19 mouse cellular contexts compared by ENCODE assay signal in genomic region chr11:8199293-8199692, GRCm38 (mm10).
A peak's percentile ranks its signal among the peaks of the same experiment; 100 is the strongest.
DNase-seq lines count a peak whose midpoint lies in the region; ATAC-seq and TF ChIP-seq lines count a peak whose summit lies in the region.
"Had no signal": no experiment of that assay in that cellular context is flagged by ENCODE, and none has a peak within 500 bp of the region (broad histone marks: within the 10 kb centered on the region; RNA-seq: fewer than 3 reads in every experiment).

No protein-coding gene starts in this region.

- DNase-seq in heart, adult 2 months = peak; percentile 40 to 45
- DNase-seq in kidney, adult 8-10 months = peak; percentile 6 to 13
- peak; percentile 4 for DNase-seq in lung, postnatal 0 days (ENCODE audit: low spot score)
- DNase-seq in testis, postnatal 14 days (ENCODE audit: low spot score) = no peak
- no peak for DNase-seq in left cerebral cortex, postnatal 4 days
- DNase-seq: adrenal gland, postnatal 10 days; B cell, adult 2 months; cerebellum, adult 11 months; cerebellum, postnatal 10 days; liver, postnatal 0 days; thymus, postnatal 25 days had no signal

- TF ChIP-seq EP300 in heart, adult 2 months (IDR thresholded peaks at IDR 0.05; ENCODE audit: insufficient read depth, low read depth, low read length) = no peak
- TF ChIP-seq EP300 in lung, postnatal 0 days (IDR thresholded peaks at IDR 0.05) = no peak

- TF ChIP-seq CTCF in heart, adult 2 months (IDR thresholded peaks at IDR 0.05) = no peak
- no peak for TF ChIP-seq CTCF in cortical plate, adult 2 months (IDR thresholded peaks at IDR 0.05; ENCODE audit: extremely low read depth, insufficient read depth, low read length)
- no peak for TF ChIP-seq CTCF in lung, postnatal 0 days (IDR thresholded peaks at IDR 0.05)

- H3K4me3 ChIP-seq in heart, adult 2 months = peak overlapping the region; percentile 24; the same call in 1 of the 2 replicates
- H3K4me3 ChIP-seq in heart, embryonic 11.5 days (ENCODE audit: low read depth, low read length) = no peak overlapping the region
- H3K4me3 ChIP-seq in kidney, embryonic 14.5 days (ENCODE audit: low read length) = no peak overlapping the region
- H3K4me3 ChIP-seq in cortical plate, adult 2 months (ENCODE audit: insufficient read depth, low read length) = no peak overlapping the region
- no peak overlapping the region for H3K4me3 ChIP-seq in lung, postnatal 0 days (ENCODE audit: low read depth, low read length)
- H3K4me3 ChIP-seq: embryonic facial prominence, embryonic 13.5 days; forebrain, embryonic 15.5 days; hindbrain, embryonic 15.5 days; intestine, embryonic 15.5 days; limb, embryonic 10.5 days had no signal

- 37% methylated on average over 8 of the region's 8 CpGs for WGBS in heart, adult 2 months
- 64% methylated on average over 8 of the region's 8 CpGs for whole genome bisulfite sequencing in heart, embryonic 11.5 days (ENCODE audit: insufficient replicate concordance)
- 75% methylated on average over 8 of the region's 8 CpGs for WGBS in kidney, embryonic 14.5 days
- 59% methylated on average over 8 of the region's 8 CpGs for WGBS in lung, postnatal 0 days

- peaks cover 4% of the 10 kb centered on the region for H3K4me1 ChIP-seq in heart, adult 2 months (ENCODE audit: control insufficient read depth, insufficient read depth, low read length)
- H3K4me1 ChIP-seq in heart, embryonic 11.5 days (ENCODE audit: control insufficient read depth, insufficient read depth, low read length) = no peaks in the 10 kb centered on the region
- H3K4me1 ChIP-seq in kidney, embryonic 14.5 days (ENCODE audit: control insufficient read depth, insufficient read depth, low read length) = no peaks in the 10 kb centered on the region
- no peaks in the 10 kb centered on the region for H3K4me1 ChIP-seq in cortical plate, adult 2 months (ENCODE audit: control insufficient read depth, insufficient read depth, low read length)
- H3K4me1 ChIP-seq in lung, postnatal 0 days (ENCODE audit: insufficient read depth, low read depth, low read length) = no peaks in the 10 kb centered on the region
- H3K4me1 ChIP-seq: embryonic facial prominence, embryonic 13.5 days; forebrain, embryonic 15.5 days; hindbrain, embryonic 15.5 days; intestine, embryonic 15.5 days had no signal

- H3K36me3 ChIP-seq in heart, adult 2 months (ENCODE audit: control insufficient read depth, insufficient read depth, low read length) = no peaks in the 10 kb centered on the region
- H3K36me3 ChIP-seq in heart, embryonic 11.5 days (ENCODE audit: control insufficient read depth, insufficient read depth, low read length) = no peaks in the 10 kb centered on the region
- H3K36me3 ChIP-seq in kidney, embryonic 14.5 days (ENCODE audit: control insufficient read depth, insufficient read depth, low read length) = no peaks in the 10 kb centered on the region
- H3K36me3 ChIP-seq in lung, postnatal 0 days (ENCODE audit: insufficient read depth, low read length) = no peaks in the 10 kb centered on the region
- H3K36me3 ChIP-seq: embryonic facial prominence, embryonic 13.5 days; forebrain, embryonic 15.5 days; hindbrain, embryonic 15.5 days; intestine, embryonic 15.5 days; limb, embryonic 10.5 days had no signal

- H3K79me2 ChIP-seq in heart, adult 2 months (replicated peaks; ENCODE audit: control insufficient read depth, insufficient read depth, low read length) = no peaks in the 10 kb centered on the region

- no peaks in the 10 kb centered on the region for H3K27me3 ChIP-seq in heart, adult 2 months (ENCODE audit: control insufficient read depth, insufficient read depth, low read length)
- H3K27me3 ChIP-seq in heart, embryonic 11.5 days (ENCODE audit: control insufficient read depth, insufficient read depth, low read length) = no peaks in the 10 kb centered on the region
- no peaks in the 10 kb centered on the region for H3K27me3 ChIP-seq in kidney, embryonic 14.5 days (ENCODE audit: control insufficient read depth, insufficient read depth, low read length)
- no peaks in the 10 kb centered on the region for H3K27me3 ChIP-seq in lung, postnatal 0 days (replicated peaks; ENCODE audit: insufficient read depth, low read length)
- H3K27me3 ChIP-seq: embryonic facial prominence, embryonic 13.5 days; forebrain, embryonic 15.5 days; hindbrain, embryonic 15.5 days; intestine, embryonic 15.5 days had no signal

- TF ChIP-seq POLR2A in heart, adult 2 months (IDR thresholded peaks at IDR 0.05; ENCODE audit: insufficient read depth, low read depth, low read length) = peak; percentile 49; the same call in 1 of the 2 replicates
- TF ChIP-seq POLR2A in cortical plate, adult 2 months (IDR thresholded peaks at IDR 0.05; ENCODE audit: extremely low read depth, insufficient read depth, low read length) = no peak

- no peak overlapping the region for H3K4me2 ChIP-seq in heart, embryonic 11.5 days
- no peak overlapping the region for H3K4me2 ChIP-seq in kidney, embryonic 14.5 days (replicated peaks; ENCODE audit: low read depth, low read length)
- no peak overlapping the region for H3K4me2 ChIP-seq in lung, postnatal 0 days (replicated peaks; ENCODE audit: low read depth, low read length)
- H3K4me2 ChIP-seq: embryonic facial prominence, embryonic 13.5 days; forebrain, embryonic 15.5 days; hindbrain, embryonic 15.5 days; intestine, embryonic 15.5 days had no signal

- H3K9me3 ChIP-seq in heart, embryonic 11.5 days (replicated peaks; ENCODE audit: control insufficient read depth, low read length) = no peaks in the 10 kb centered on the region
- no peaks in the 10 kb centered on the region for H3K9me3 ChIP-seq in kidney, embryonic 14.5 days (ENCODE audit: control insufficient read depth, low read length)
- no peaks in the 10 kb centered on the region for H3K9me3 ChIP-seq in lung, postnatal 0 days (ENCODE audit: low read length)
- H3K9me3 ChIP-seq: embryonic facial prominence, embryonic 13.5 days; forebrain, embryonic 15.5 days; hindbrain, embryonic 15.5 days; intestine, embryonic 15.5 days; limb, embryonic 10.5 days had no signal

- no peak for ATAC-seq in heart, embryonic 11.5 days (replicated peaks; ENCODE audit: insufficient number of reproducible peaks, low FRiP score, low TSS enrichment)
- ATAC-seq in kidney, embryonic 14.5 days (ENCODE audit: low FRiP score, low TSS enrichment) = no peak
- ATAC-seq in lung, postnatal 0 days = no peak
- ATAC-seq: forebrain, embryonic 15.5 days; intestine, embryonic 15.5 days; liver, postnatal 0 days had no signal

- peak overlapping the region; percentile 84 for H3K27ac ChIP-seq in heart, adult 2 months
- H3K27ac ChIP-seq in heart, embryonic 11.5 days (ENCODE audit: low read depth, low read length) = no peak overlapping the region
- no peak overlapping the region for H3K27ac ChIP-seq in kidney, embryonic 14.5 days (ENCODE audit: low read depth, low read length)
- peak overlapping the region; percentile 77; the same call in 1 of the 2 replicates for H3K27ac ChIP-seq in cortical plate, adult 2 months (ENCODE audit: insufficient read depth, low read length)
- H3K27ac ChIP-seq in lung, postnatal 0 days (ENCODE audit: low read length) = no peak overlapping the region
- H3K27ac ChIP-seq: embryonic facial prominence, embryonic 13.5 days; forebrain, embryonic 15.5 days; hindbrain, embryonic 15.5 days; intestine, embryonic 15.5 days; limb, embryonic 10.5 days had no signal

- H3K9ac ChIP-seq in heart, adult 2 months (ENCODE audit: low read depth, low read length) = no peak overlapping the region
- no peak overlapping the region for H3K9ac ChIP-seq in heart, embryonic 11.5 days (ENCODE audit: low read depth, low read length)
- no peak overlapping the region for H3K9ac ChIP-seq in kidney, embryonic 14.5 days (ENCODE audit: low read depth, low read length)
- no peak overlapping the region for H3K9ac ChIP-seq in lung, postnatal 0 days (replicated peaks; ENCODE audit: low read depth)
- H3K9ac ChIP-seq: embryonic facial prominence, embryonic 13.5 days; forebrain, embryonic 15.5 days; hindbrain, embryonic 15.5 days; intestine, embryonic 15.5 days; liver, postnatal 0 days had no signal

- intact Hi-C loops in heart, adult 2 months (cut with DNase I) = no loop called here
- intact Hi-C loops in left cerebral cortex, postnatal 4 days (cut with DNase I) = no loop called here

Comparison
In these comparisons a context has a peak if more than half of its experiments do, and no peak if none do; other contexts are left out.
1. H3K27ac ChIP-seq: peak in heart, adult 2 months (single experiment) and cortical plate, adult 2 months (single experiment); none in heart, embryonic 11.5 days (single experiment), kidney, embryonic 14.5 days (single experiment) and lung, postnatal 0 days (single experiment).
2. DNase-seq: peak in heart, adult 2 months (2 of 2), kidney, adult 8-10 months (2 of 2) and lung, postnatal 0 days (single experiment); none in testis, postnatal 14 days (single experiment) and left cerebral cortex, postnatal 4 days (single experiment).